Mouse (Mus musculus) frontal cortex, adult (tissue): ENCODE results near the gene Ugt1a9.

Experiments used
- ATAC-seq: cut with Nextera tagmentation; 2 replicates; pipeline ENCODE4 v1.9.2; 2017; ENCODE audit warnings: mild to moderate bottlenecking, moderate library complexity, mixed read lengths; ENCODE audit not compliant: low TSS enrichment

The Ugt1a9 gene

DNA sequence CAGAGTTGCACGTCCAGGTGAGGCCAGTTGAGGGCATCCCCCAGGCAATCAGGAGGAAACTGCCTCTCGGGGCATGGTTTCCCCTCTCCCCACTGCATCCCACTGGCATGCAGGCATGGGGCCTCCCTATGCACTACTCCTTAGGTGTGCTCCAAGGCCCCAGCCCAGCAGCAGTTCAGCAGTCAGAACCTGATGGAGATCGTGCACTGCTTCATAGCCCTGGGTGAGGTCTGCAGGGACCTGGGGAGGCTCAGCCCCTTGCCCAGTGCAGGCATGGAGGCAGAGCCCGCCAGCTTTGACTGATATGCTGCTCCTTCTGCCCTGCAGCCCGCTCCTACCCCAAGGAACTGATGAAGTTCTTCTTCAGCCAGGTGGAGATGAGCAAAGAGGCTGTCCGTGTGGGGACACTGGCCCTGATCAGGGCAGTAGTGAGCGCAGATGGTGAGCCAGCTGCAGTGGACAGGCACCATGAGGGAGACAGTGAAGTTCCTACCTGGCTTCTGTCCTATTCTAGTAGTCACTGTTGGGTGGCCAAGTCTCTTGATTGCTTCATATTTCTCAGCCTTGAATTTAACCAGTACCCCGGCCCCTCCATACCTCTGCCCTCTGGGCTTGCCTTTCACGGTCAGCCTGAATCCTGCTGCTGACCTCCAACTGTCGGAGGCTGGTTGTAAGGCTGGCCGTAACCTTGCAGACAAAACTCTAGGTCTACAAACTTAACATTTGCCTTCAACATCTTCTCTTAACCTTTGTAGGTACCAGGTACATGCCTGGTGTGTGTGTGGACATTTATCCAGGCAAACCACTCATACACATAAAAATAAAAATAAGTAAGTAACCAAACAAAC, 164.7 kb downstream of the Ugt1a9 start:
- no peak for ATAC-seq

DNA sequence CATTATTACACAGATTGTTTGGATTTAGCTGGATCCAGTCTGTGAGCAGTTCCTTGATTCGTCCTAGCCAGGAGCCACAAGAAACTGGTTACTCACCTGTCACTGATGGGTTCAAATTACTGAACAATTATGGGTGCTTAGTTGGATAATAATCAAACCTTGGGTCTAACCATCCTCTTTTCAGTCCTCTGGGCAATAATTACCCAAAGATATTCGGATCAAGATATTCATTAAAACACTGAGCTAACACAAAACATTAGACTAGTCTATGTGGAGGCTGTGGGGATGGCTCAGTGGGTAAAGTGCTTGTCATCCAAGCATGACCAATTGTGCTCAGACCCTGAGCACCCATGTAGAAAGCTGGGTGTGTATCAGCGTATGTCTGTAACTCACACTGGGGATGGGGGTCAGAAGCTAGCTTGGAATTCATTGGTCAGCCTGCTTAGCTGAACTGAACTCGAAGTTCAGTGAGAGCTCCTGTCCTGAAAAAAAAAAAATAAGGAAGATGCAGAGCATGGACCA, 165.4 kb downstream of the Ugt1a9 start:
- ATAC-seq: no peak

DNA sequence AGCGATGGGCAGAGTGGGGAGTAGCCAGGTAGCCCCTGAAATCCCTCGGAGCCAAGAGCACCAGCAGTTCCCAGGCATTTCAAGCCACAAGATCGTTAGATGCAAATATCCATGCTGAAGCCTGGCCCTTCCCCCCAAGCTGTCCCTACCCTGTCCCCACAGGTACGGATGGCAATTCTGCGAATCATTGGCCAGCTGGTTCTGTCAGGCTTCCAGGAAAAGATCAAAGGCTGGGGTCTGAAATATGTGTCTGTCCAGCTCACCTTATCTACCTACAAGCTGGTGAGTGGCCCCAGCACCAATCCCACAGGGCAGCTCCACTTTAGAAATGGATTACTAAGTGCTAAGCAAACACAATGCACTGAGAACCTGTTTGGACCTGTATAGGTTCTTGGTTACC, 166.7 kb downstream of the Ugt1a9 start:
- ATAC-seq: no peak

DNA sequence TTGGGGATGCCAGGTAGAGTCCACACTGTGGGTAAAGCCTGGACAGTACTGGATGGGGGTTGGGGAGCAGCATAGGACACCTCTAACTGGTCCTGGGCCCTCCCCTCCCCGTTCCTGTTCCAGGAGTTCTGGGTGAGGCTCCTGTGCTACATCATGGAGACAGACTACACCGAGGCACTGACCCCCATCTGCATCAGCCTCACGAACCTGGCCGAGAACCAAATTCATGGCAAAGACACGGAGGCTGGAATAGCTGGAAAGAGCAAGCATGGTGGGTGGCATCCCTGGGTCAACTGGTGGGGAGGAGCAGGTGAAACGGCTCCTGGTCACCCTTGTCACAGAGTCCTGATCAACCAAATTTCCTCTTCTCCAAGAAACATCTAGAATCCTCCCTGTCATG, 168.2 kb downstream of the Ugt1a9 start:
- no peak for ATAC-seq

DNA sequence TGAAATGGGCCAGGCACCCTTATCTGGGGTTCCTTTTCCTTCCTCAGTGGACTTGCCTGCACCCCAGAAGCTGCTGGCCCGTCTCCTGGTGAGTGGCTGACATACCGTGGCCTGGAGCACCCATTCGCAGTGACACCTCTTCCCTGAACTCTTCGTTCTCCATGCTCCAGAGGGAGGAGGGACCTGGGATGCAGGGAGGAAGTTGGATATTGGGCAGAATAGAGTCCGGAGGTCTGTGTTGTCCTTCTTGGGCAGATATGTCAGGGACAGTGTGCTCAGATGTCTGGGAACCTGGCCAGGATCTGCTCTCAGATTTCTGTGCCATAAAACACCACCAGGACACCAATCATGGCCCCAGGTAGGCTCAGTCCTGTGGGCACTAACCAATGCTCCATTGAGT, 169.5 kb downstream of the Ugt1a9 start:
- no peak for ATAC-seq

DNA sequence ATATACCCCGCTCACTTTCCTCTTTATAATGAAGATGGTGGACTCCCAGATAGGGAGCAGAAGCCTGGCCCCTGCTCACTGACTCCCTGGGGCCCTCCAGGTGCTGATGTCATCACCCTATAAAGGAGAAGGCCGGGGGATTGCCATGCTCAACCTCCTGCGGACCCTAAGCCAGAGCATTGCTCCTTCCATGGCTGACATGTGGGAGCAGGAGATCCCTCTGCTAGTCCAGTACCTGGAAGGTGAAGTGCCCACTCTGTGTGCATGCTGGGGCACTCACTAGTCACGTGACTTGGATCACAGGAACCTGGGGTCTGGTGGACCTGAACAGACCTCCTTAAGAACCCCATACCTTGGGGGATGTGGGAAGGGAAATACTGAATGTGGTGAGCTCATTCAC, 170.0 kb downstream of the Ugt1a9 start:
- no peak for ATAC-seq

DNA sequence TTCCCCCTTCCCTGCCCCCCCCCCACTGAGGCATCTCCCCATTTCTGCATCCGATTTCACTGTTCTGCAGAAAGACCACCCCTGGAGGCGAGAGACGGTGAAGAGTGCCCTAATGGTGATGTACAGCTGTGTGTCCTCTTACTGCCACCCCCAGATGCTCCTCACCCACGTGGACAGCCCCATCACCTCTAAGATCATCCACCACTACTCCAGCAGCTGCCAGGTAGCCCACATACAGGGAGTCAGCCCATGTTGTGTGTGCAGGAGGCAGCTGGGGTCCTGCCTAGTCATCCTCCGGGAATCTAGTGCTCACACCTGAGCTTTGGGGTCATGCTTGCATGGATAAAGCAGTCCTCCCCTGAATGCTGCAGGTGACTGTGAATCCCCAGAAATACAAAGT, 173.3 kb downstream of the Ugt1a9 start:
- ATAC-seq: no peak

DNA sequence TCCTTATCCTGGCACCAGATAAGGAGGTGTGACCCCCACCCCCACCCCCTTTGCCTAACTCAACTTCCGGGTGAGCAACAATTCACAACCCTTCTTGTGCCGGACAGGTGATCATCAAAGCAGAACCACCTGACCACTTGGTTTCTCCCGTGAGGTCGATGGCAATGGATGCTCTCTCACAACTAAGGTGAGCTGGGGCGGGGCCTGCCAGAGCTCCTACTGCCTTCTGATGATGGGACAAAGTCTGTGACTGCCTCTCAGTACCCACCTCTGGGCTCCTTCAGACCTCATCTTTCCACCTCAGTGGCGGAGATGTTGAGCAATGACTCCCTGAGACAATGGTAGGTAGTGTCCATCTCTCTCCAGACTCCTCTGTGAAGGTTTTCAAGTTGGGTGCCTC, 175.3 kb downstream of the Ugt1a9 start:
- ATAC-seq: no peak

DNA sequence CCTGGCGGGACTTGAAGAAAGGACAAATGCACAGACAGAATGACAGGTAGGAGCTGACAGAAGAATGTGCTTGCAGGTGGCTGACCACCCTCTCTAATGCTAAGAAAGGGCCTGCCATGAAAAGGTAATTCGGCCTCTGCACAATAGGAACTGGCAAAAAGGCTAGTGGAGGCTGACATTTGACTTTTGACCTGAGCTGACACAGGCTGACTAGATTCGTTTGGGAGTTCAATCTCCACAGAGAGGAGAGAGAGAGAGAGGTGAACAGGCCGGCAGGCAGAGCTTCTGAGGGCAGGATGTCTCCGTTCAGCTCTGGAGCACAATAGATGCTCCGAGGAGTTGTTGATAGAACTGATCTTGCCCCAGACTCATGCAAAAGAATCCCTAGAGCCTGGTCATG, 175.8 kb downstream of the Ugt1a9 start:
- no peak for ATAC-seq

DNA sequence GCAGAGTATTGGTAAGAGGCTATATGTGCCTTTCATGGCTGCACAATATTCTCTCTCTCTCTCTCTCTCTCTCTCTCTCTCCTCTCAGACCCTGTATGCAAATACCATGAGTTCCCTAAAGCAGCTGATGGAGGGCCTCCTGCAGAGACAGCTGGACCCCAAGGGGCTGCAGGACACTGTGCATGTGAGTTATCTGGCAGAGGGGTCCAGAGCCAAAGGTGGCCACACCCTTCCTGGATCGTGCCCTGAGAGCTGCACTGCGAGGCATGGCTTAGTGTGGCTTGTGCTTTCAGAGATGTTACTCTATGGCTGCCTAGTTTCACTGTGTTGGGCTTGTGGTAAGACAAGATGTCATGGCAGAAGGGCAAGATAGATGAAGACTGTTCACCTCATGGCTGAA, 177.1 kb downstream of the Ugt1a9 start:
- no peak for ATAC-seq

DNA sequence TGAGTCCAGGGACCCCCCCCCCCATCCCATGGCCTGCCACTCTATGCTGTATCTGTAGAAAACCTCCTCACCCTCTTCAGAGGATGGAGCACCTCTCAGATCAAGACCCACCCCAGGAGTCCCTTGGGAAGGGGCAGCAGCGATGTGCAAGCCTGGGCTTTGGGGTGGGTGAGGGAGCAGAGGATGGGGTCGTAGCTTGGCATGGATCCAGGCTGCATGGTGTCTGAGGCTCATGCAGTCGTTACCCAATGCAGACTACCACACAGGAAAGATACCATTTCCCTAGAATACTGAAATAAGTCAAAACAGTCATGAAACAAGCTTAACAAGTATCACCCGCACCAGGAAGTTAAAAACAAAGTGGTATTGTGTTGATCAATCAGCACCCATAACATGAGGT, 178.1 kb downstream of the Ugt1a9 start:
- ATAC-seq: no peak

DNA sequence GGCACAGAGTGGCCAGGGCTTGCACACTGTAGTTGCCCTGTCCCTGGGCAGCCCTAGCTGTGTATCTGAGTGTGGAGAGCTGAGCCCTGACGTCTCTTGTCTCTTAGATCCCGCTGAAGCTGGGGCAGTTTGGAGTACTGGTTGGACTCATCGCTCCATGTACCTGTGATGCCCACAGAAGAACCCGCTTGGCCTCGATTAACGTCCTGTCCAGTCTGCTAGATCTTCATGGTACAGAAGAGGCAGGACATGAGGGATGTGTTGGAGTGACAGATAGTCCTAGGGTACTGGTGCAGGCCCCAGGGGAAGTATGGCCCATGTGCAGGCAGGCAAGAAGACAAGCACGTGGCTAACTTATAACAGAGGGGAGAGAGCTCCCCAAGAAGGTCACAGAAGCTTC, 179.0 kb downstream of the Ugt1a9 start:
- no peak for ATAC-seq

DNA sequence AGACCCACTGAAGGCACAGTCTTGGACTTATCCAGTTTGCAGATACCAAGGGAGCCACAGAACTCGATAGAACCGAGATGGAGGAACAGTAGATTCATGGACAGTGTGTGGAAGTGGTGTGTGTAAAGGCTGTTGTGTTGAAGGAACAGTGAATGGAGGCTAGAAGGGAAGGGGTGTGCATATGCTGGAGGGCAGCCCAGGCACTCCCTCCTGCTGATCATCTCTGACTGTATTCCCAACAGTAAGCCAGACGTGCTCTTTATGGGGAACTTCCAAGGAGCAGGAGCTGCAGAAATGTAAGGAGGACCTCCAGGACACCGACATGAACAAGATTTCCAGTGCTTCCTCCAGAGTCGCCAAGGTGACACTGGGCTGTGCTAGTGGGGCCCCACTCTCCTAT, 179.4 kb downstream of the Ugt1a9 start:
- ATAC-seq: no peak

DNA sequence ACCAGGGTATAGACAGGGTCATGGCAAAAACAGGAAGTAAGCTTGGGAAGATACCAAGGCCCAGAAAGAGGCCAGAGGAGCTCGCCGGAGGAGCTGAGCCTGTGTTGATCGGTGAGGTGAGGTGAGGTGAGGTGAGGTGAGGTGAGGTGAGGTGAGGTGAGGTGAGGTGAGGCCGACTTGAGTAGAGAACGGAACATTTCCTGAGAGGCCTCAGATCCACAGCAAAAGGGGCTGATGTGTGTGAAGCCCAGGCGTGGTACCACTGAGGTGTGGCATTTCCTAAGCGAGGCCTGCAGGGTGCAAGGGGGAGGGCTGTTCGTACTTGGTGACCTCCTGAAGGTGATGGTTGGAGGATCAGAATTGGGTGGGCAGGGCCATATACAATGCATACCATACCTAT, 182.5 kb downstream of the Ugt1a9 start:
- ATAC-seq: no peak

DNA sequence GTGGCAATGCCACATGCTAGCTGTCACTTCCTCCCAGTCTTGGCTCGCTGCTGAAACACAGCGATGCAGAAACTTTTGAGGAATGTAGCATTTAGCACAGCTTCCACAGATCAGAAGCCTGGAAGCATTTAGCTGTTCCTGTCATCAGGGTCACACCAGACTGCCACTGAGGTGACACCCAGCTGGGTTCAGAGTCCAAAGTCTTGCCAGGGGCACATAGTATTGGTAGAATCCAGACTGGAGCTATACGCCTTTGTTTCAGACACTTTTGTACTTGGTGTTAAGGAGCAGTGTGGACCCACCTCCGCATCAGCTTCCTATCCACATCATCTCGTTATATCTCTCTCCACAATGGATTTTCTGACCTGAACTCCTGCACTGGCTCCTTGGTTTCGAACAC, 182.9 kb downstream of the Ugt1a9 start:
- ATAC-seq: no peak

DNA sequence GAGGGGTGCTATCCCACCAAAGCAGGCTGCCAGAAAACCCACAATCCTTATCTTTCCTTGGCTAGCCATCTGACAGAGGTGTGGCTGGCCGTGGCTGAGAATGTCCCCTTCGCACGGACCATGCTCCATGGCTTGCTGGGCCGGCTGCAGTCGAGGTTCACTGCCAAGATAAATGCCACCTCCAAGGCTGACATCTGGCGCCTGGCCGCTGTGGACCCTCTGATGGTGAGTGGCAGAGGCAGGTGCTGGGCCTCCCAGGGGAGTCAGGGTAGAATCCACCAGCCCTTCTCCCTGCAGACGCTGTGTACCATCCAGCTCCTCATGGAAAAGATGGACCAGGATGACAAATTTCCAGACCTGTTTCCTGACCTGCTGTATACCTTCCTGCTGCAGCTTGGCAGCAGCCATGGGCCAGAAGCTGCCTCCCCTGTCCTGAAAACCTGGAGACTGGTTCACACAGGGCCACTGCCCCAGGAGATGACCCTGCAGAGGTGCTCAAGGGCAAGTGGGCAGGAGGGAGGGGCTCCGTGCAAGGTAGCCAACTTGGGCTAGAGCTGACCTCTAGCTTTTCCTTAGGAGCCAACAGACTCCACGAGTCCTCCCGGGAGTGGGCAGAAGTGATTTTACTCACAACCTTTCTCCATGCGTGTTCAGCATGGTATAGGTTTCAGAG, 184.3 kb downstream of the Ugt1a9 start:
- no peak for ATAC-seq

DNA sequence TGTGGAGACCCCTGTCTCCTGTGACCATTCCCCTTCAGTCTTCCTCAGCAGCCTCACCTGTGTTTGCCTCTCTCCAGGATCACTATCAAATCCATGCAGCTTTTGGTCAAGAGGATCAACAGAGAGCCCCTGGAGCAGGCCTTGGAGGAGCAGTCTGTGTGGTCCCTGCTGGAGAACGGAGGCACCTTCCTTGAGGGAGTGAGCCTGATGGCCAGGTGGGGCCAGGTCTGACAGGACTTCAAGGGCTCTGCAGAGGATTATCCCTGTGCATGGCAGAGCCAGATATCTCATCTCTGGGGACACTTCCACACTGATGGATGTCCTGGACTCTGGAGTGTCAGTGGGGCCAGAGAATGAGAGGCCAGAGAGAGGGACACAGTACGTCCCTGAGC, 184.9 kb downstream of the Ugt1a9 start:
- ATAC-seq: no peak

DNA sequence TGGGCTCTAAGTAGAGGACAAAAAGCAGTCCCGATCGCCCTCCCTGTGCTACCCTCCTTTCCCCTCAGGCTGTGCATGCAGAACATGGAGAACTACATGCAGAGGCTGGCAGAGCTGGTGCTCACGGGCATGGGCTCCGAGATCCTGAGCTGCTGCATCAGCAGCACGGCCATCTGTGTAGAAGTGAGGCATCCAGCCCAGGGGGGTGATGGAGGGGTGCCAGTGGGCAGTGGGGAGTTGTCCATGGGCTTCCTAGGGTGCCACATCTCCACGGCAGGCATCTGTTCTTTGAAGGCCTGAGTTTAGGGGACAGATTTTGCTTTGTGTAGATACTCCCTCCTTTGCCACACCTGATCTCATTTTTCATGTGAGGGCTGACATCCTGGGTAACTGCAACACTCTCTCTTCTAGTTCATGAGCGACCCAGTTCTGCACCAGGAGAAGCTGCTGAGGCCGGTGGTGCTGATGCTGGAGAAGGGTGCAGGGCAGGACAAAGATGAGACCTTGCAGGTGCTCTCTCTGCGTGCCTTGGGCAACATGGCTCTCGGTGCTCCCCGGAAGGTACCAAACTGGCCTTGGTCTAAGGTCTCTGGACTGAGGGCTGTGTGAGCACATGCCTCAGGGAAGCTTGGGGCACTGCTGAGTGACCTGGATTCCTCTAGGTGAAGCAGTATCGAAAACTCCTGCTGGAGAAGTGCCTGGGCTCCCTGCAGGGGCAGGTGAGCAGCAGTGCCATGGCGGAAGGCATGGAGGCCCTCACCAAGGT, 185.6 kb downstream of the Ugt1a9 start:
- ATAC-seq: no peak; the same call in 1 of the 2 replicates

DNA sequence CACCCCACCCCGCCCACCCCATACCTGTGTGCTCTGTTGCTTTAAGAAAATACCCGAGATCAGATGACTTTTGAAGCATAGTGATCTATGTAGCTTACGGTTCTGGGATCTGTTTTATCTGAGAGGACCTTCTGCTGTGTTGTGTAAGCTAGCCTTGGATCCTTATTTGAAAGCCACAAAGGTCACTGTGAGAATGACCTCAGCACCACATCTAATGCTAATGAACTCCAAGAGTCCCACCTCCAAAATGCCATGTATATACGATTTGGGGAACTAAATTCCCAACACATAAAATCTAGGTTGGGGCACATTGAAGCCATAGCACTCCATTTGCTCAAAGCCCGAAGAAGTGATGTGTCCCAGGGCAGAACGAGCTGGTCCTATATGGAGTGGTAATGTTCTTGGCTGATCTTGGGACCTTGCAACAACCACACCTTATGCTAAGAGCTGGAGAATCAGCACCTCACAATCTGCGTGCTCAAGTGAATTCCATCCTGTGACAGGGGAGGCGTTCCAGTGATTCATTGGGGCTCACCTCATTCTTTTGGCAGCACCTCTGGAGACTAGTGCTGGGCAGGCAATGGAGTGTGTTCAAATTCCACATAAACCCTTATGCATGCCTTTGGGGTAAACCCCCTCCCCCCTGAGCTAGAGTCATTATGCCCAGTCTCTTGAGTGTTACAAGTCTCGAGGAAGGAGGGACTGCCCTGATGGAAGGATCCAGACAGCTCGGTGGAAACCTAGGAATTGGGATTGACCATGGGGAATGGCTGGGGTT, 186.5 kb downstream of the Ugt1a9 start:
- no peak for ATAC-seq

DNA sequence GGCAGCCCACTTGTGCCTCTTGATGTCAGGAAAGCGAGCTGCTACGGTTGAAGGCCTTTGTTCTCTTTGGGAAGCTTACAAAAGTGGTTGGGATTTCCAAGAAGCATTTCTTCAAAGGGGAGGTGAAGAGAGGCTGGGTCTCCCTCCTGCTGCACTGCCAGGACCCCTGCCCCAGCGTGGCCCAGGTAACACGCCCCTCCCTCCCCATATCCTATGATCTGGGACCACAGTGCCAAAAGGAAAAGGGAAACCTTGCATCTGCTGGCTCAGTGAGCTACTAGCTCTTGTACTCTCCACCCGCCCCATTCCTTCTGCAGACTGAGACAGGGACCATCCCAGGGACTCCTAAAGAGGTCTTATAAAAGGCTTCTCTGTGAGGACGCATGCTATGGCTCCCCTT, 187.1 kb downstream of the Ugt1a9 start:
- ATAC-seq: no peak

DNA sequence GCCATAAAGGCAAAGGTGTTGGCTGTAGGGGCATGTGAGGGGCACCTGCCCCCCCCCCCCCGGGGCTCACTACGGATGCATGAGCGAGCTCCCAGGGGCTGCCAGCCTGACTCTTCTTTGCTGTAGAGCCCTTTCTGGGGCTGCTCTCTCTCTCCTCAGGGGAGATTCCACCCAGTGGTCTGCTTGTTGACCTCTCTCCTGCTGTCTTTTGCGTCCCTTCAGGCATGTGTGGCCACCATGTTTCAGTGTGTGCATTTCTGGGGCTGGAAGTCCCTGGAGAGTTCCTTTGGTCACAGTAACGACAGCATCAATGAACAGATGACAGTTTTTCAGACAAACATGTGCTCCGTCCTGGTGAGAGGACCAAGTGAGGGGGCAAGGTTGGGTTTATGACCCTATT, 187.8 kb downstream of the Ugt1a9 start:
- no peak for ATAC-seq
